ENCODE assay signal across 8 mouse cellular contexts in the genomic region with DNA sequence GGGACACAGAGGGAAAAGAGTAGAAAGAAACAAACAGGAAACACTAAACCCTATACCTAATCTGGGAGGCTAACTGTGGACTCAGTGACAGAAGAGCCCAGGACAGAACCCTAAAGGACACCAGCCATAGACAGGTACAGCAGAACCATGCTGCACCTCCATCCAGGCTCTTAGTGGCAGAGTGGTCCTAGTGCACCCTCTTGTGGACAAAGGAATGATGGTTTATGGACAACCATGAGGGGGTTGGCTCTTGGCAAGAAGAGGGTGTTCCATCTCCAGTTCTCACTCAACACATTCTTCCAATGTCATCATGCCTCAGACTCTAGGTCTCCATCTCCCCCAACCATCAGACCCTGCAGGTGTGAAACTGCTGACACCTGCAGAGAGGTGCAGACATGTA. TPM values are rescaled to one million over a fixed set of nuclear protein-coding genes. Genes with fewer than 3 reads are reported as not detected.
DNase-seq lines count a peak whose midpoint lies in the region; ATAC-seq lines count a peak whose summit lies in the region.

No protein-coding gene starts in this region.

- DNase-seq in c-Kit-positive CD71-negative TER-119-negative erythroid progenitor cells, embryonic 14.5 days (ENCODE audit: low read depth): peak; percentile 61
- peak; percentile 46 for DNase-seq in fibroblast of lung, adult 2 months (ENCODE audit: low read depth)
- peak; percentile 75 for DNase-seq in hindbrain, embryonic 11.5 days (ENCODE audit: low spot score)
- peak; percentile 34 to 47 for DNase-seq in layer of hippocampus, adult 8-10 months (ENCODE audit: low spot score in 2 of 2)
- DNase-seq in lung, postnatal 10 days: peak; percentile 87
- peak; percentile 36 to 65 for DNase-seq in spleen, postnatal 10 days (ENCODE audit: low spot score in 2 of 2)

- no peaks in the 10 kb centered on the region for H3K9me3 ChIP-seq in forebrain, embryonic 12.5 days
- H3K9me3 ChIP-seq in forebrain, embryonic 13.5 days (replicated peaks): no peaks in the 10 kb centered on the region
- no peaks in the 10 kb centered on the region for H3K9me3 ChIP-seq in hindbrain, embryonic 11.5 days (ENCODE audit: control insufficient read depth, low read length)

- no peaks in the 10 kb centered on the region for H3K27me3 ChIP-seq in forebrain, embryonic 12.5 days
- no peaks in the 10 kb centered on the region for H3K27me3 ChIP-seq in forebrain, embryonic 13.5 days
- H3K27me3 ChIP-seq in hindbrain, embryonic 11.5 days (ENCODE audit: control insufficient read depth, insufficient read depth, low read length): no peaks in the 10 kb centered on the region

- no peak overlapping the region for H3K4me3 ChIP-seq in forebrain, embryonic 12.5 days (replicated peaks)
- no peak overlapping the region for H3K4me3 ChIP-seq in forebrain, embryonic 13.5 days
- no peak overlapping the region for H3K4me3 ChIP-seq in hindbrain, embryonic 11.5 days (ENCODE audit: low read depth, low read length)

- no peak overlapping the region for H3K4me2 ChIP-seq in forebrain, embryonic 12.5 days
- H3K4me2 ChIP-seq in forebrain, embryonic 13.5 days: no peak overlapping the region
- H3K4me2 ChIP-seq in hindbrain, embryonic 11.5 days (replicated peaks; ENCODE audit: low read depth, low read length): no peak overlapping the region

- H3K27ac ChIP-seq in forebrain, embryonic 12.5 days: no peak overlapping the region
- H3K27ac ChIP-seq in forebrain, embryonic 13.5 days: no peak overlapping the region
- H3K27ac ChIP-seq in hindbrain, embryonic 11.5 days (ENCODE audit: low read depth, low read length): no peak overlapping the region

- H3K4me1 ChIP-seq in forebrain, embryonic 12.5 days: no peaks in the 10 kb centered on the region
- no peaks in the 10 kb centered on the region for H3K4me1 ChIP-seq in forebrain, embryonic 13.5 days
- no peaks in the 10 kb centered on the region for H3K4me1 ChIP-seq in hindbrain, embryonic 11.5 days (replicated peaks; ENCODE audit: control insufficient read depth, insufficient read depth, low read length)

- H3K36me3 ChIP-seq in forebrain, embryonic 12.5 days (replicated peaks): peaks cover 4% of the 10 kb centered on the region; the same call in 1 of the 2 replicates
- peaks cover 4% of the 10 kb centered on the region; the same call in 1 of the 2 replicates for H3K36me3 ChIP-seq in forebrain, embryonic 13.5 days (ENCODE audit: poor library complexity, severe bottlenecking)
- no peaks in the 10 kb centered on the region for H3K36me3 ChIP-seq in hindbrain, embryonic 11.5 days (ENCODE audit: control insufficient read depth, insufficient read depth, low read length)

- ATAC-seq in forebrain, embryonic 12.5 days (ENCODE audit: low FRiP score): peak; percentile 58; the same call in 1 of the 2 replicates
- no peak for ATAC-seq in forebrain, embryonic 13.5 days
- no peak for ATAC-seq in hindbrain, embryonic 11.5 days (ENCODE audit: low FRiP score)

- H3K9ac ChIP-seq in forebrain, embryonic 12.5 days: no peak overlapping the region
- no peak overlapping the region for H3K9ac ChIP-seq in forebrain, embryonic 13.5 days
- H3K9ac ChIP-seq in hindbrain, embryonic 11.5 days (ENCODE audit: low read depth, low read length): no peak overlapping the region

RNA-seq across cellular contexts. Expression of a gene that starts 11.8 kb away (rescaled TPM):
- 94.3 and 95.4 TPM in 2 replicates for polyA plus RNA-seq in forebrain, embryonic 12.5 days (2016; fragmentation: Nextera tagmentation; extraction: Ambion mirVana)
- 136 and 152 TPM in 2 replicates for polyA plus RNA-seq in forebrain, embryonic 13.5 days (2015; fragmentation: Nextera tagmentation; extraction: Ambion mirVana)
- 141 and 155 TPM in 2 replicates for polyA plus RNA-seq in hindbrain, embryonic 11.5 days (2014; fragmentation: Nextera tagmentation; extraction: Ambion mirVana)
- total RNA-seq in layer of hippocampus, adult 8-10 months (2022): 100 to 1,000 TPM; 258 to 301 (median 285) TPM

RNA-seq across cellular contexts. Expression of a gene that starts 35.5 kb away (rescaled TPM):
- 10.9 and 12.0 TPM in 2 replicates for polyA plus RNA-seq in forebrain, embryonic 12.5 days (2016; fragmentation: Nextera tagmentation; extraction: Ambion mirVana)
- polyA plus RNA-seq in forebrain, embryonic 13.5 days (2015; fragmentation: Nextera tagmentation; extraction: Ambion mirVana): 3.9 and 6.1 TPM in 2 replicates
- 19.6 and 21.1 TPM in 2 replicates for polyA plus RNA-seq in hindbrain, embryonic 11.5 days (2014; fragmentation: Nextera tagmentation; extraction: Ambion mirVana)
- not detected for total RNA-seq in layer of hippocampus, adult 8-10 months (2022)

RNA-seq across cellular contexts. Expression of a gene that starts 51.0 kb away (rescaled TPM):
- 17.3 and 18.8 TPM in 2 replicates for polyA plus RNA-seq in forebrain, embryonic 12.5 days (2016; fragmentation: Nextera tagmentation; extraction: Ambion mirVana)
- polyA plus RNA-seq in forebrain, embryonic 13.5 days (2015; fragmentation: Nextera tagmentation; extraction: Ambion mirVana): 17.6 and 20.6 TPM in 2 replicates
- 11.8 and 12.4 TPM in 2 replicates for polyA plus RNA-seq in hindbrain, embryonic 11.5 days (2014; fragmentation: Nextera tagmentation; extraction: Ambion mirVana)
- 10 to 100 TPM; 75.4 to 83.7 (median 81.8) TPM for total RNA-seq in layer of hippocampus, adult 8-10 months (2022)

RNA-seq across cellular contexts. Expression of a gene that starts 57.4 kb away (rescaled TPM):
- polyA plus RNA-seq in forebrain, embryonic 12.5 days (2016; fragmentation: Nextera tagmentation; extraction: Ambion mirVana): 24.7 and 26.1 TPM in 2 replicates
- polyA plus RNA-seq in forebrain, embryonic 13.5 days (2015; fragmentation: Nextera tagmentation; extraction: Ambion mirVana): 20.6 and 24.8 TPM in 2 replicates
- polyA plus RNA-seq in hindbrain, embryonic 11.5 days (2014; fragmentation: Nextera tagmentation; extraction: Ambion mirVana): 19.0 and 19.7 TPM in 2 replicates
- 10 to 100 TPM; 35.1 to 41.2 (median 40.8) TPM for total RNA-seq in layer of hippocampus, adult 8-10 months (2022)
